In genomic region chr11:113617132-113617911, GRCm38 (mm10) we compare ENCODE assay signal across 10 mouse cellular contexts. TPM values are rescaled to one million over a fixed set of nuclear protein-coding genes. Genes with fewer than 3 reads are reported as not detected.
A peak's percentile ranks its signal among the peaks of the same experiment; 100 is the strongest.
DNase-seq lines count a peak whose midpoint lies in the region; ATAC-seq and TF ChIP-seq lines count a peak whose summit lies in the region.
"Had no signal": no experiment of that assay in that cellular context is flagged by ENCODE, and none has a peak within 500 bp of the region (broad histone marks: within the 10 kb centered on the region; RNA-seq: fewer than 3 reads in every experiment).

No protein-coding gene starts in this region.

- peak; percentile 83 for DNase-seq in forebrain, embryonic 11.5 days (ENCODE audit: low spot score)
- peak; percentile 83 for DNase-seq in ES-E14 (ENCODE audit: low read depth, low spot score)
- DNase-seq in cerebellum, adult 9-11 months, result peak; percentile 30
- peak; percentile 44 to 74 for DNase-seq in gastrocnemius, postnatal 4 days (ENCODE audit: low spot score in 2 of 2)
- DNase-seq in layer of hippocampus, postnatal 36 days, result peak; percentile 45 to 50
- DNase-seq in monocyte, adult 2 months (ENCODE audit: low read depth in 1 of 2, low spot score in 2 of 2), result peak; percentile 42 to 65

- no peak for ATAC-seq in forebrain, embryonic 11.5 days (replicated peaks; ENCODE audit: low FRiP score)
- ATAC-seq in forebrain, embryonic 16.5 days, result no peak
- ATAC-seq in stomach, embryonic 15.5 days (ENCODE audit: insufficient read depth, low FRiP score, low read depth), result peak; percentile 41; the same call in 1 of the 2 replicates
- ATAC-seq: Patski had no signal

- H3K27me3 ChIP-seq in forebrain, embryonic 11.5 days (ENCODE audit: control insufficient read depth, insufficient read depth, low read length), result peaks cover 33% of the 10 kb centered on the region
- no peaks in the 10 kb centered on the region for H3K27me3 ChIP-seq in forebrain, embryonic 16.5 days (replicated peaks; ENCODE audit: control insufficient read depth, insufficient read depth, low read length)
- peaks cover 38% of the 10 kb centered on the region for H3K27me3 ChIP-seq in stomach, embryonic 15.5 days (replicated peaks)
- H3K27me3 ChIP-seq: Patski had no signal

- H3K9me3 ChIP-seq in forebrain, embryonic 11.5 days (ENCODE audit: control insufficient read depth, low read length), result no peaks in the 10 kb centered on the region
- H3K9me3 ChIP-seq in forebrain, embryonic 16.5 days (ENCODE audit: control insufficient read depth, low read length), result no peaks in the 10 kb centered on the region
- no peaks in the 10 kb centered on the region for H3K9me3 ChIP-seq in ES-E14 (ENCODE audit: control insufficient read depth, insufficient read depth, low read depth, low read length)
- no peaks in the 10 kb centered on the region for H3K9me3 ChIP-seq in stomach, embryonic 15.5 days
- H3K9me3 ChIP-seq: limb, embryonic 15.5 days had no signal

- H3K4me3 ChIP-seq in forebrain, embryonic 11.5 days (ENCODE audit: low read depth, low read length), result no peak overlapping the region
- no peak overlapping the region for H3K4me3 ChIP-seq in forebrain, embryonic 16.5 days (replicated peaks; ENCODE audit: low read length)
- no peak overlapping the region for H3K4me3 ChIP-seq in ES-E14 (ENCODE audit: insufficient read depth in 1 of 2, low read depth in 1 of 2, low read length in 2 of 2, poor library complexity in 1 of 2, severe bottlenecking in 1 of 2)
- no peak overlapping the region for H3K4me3 ChIP-seq in stomach, embryonic 15.5 days (replicated peaks)
- H3K4me3 ChIP-seq: limb, embryonic 15.5 days had no signal

- peaks cover 24% of the 10 kb centered on the region for H3K4me1 ChIP-seq in forebrain, embryonic 11.5 days (replicated peaks; ENCODE audit: control insufficient read depth, insufficient read depth, low read length)
- peaks cover 37% of the 10 kb centered on the region for H3K4me1 ChIP-seq in forebrain, embryonic 16.5 days (replicated peaks; ENCODE audit: control insufficient read depth, insufficient read depth, low read length)
- peaks cover 0 to 18% of the 10 kb centered on the region in 2 experiments; a peak in 2 of 4 replicates for H3K4me1 ChIP-seq in ES-E14 (ENCODE audit: control insufficient read depth in 2 of 2, insufficient read depth in 2 of 2, low read length in 2 of 2, poor library complexity in 1 of 2)
- peaks cover 25% of the 10 kb centered on the region; the same call in 1 of the 2 replicates for H3K4me1 ChIP-seq in stomach, embryonic 15.5 days

- in situ Hi-C loops in ES-E14 (cut with MboI; ENCODE audit: low sequenced_read_pairs in 2 of 2, unreplicated experiment in 2 of 2), result loop anchor here in 1 of 2 experiments (10.0 kb wide), 1 partner anchor 123 kb away; no protein-coding TSS in a partner anchor

- 39% methylated on average over 14 of the region's 14 CpGs for WGBS in forebrain, embryonic 11.5 days
- 45% methylated on average over 14 of the region's 14 CpGs for WGBS in forebrain, embryonic 16.5 days
- 37% methylated on average over 14 of the region's 14 CpGs for WGBS in stomach, embryonic 15.5 days

- H3K27ac ChIP-seq in forebrain, embryonic 11.5 days (ENCODE audit: low read depth, low read length), result no peak overlapping the region
- no peak overlapping the region for H3K27ac ChIP-seq in forebrain, embryonic 16.5 days (ENCODE audit: low read length)
- H3K27ac ChIP-seq in ES-E14 (ENCODE audit: insufficient read depth, low read depth, low read length, poor library complexity, severe bottlenecking), result 0 out of 2 replicates have a peak overlapping the region, but pooled peaks have one; percentile 12
- H3K27ac ChIP-seq in stomach, embryonic 15.5 days, result no peak overlapping the region
- H3K27ac ChIP-seq: limb, embryonic 15.5 days had no signal

- no peaks in the 10 kb centered on the region for H3K36me3 ChIP-seq in forebrain, embryonic 11.5 days (ENCODE audit: control insufficient read depth, insufficient read depth, low read length)
- H3K36me3 ChIP-seq in forebrain, embryonic 16.5 days (ENCODE audit: control insufficient read depth, insufficient read depth), result no peaks in the 10 kb centered on the region
- no peaks in the 10 kb centered on the region for H3K36me3 ChIP-seq in ES-E14 (ENCODE audit: control insufficient read depth, insufficient read depth, low read length, poor library complexity, severe bottlenecking)
- no peaks in the 10 kb centered on the region for H3K36me3 ChIP-seq in stomach, embryonic 15.5 days
- H3K36me3 ChIP-seq: limb, embryonic 15.5 days had no signal

- H3K4me2 ChIP-seq in forebrain, embryonic 11.5 days (ENCODE audit: low read depth, low read length, severe bottlenecking), result no peak overlapping the region
- no peak overlapping the region for H3K4me2 ChIP-seq in forebrain, embryonic 16.5 days (ENCODE audit: low read length)
- H3K4me2 ChIP-seq in stomach, embryonic 15.5 days, result 0 out of 2 replicates have a peak overlapping the region, but pooled peaks have one; percentile 82
- H3K4me2 ChIP-seq: limb, embryonic 15.5 days had no signal

- H3K9ac ChIP-seq in forebrain, embryonic 11.5 days (ENCODE audit: low read length), result no peak overlapping the region
- H3K9ac ChIP-seq in forebrain, embryonic 16.5 days (replicated peaks; ENCODE audit: low read depth, low read length), result no peak overlapping the region
- no peak overlapping the region for H3K9ac ChIP-seq in ES-E14 (ENCODE audit: insufficient read depth, low read depth, low read length, poor library complexity, severe bottlenecking)
- no peak overlapping the region for H3K9ac ChIP-seq in stomach, embryonic 15.5 days
- H3K9ac ChIP-seq: limb, embryonic 15.5 days had no signal

TF ChIP-seq in ES-E14, 5 proteins besides CTCF, POLR2A, EP300 and RAD21:
- TF ChIP-seq HCFC1 (IDR thresholded peaks at IDR 0.05; ENCODE audit: borderline replicate concordance, insufficient read depth, low read length) (no peak), ZNF384 (IDR thresholded peaks at IDR 0.05; ENCODE audit: low read depth, low read length) (no peak), CHD2 (IDR thresholded peaks at IDR 0.05; ENCODE audit: low read depth, low read length) (no peak), MAFK (IDR thresholded peaks at IDR 0.05; ENCODE audit: insufficient read depth, low read depth, low read length) (no peak), ZC3H11A (IDR thresholded peaks at IDR 0.05; ENCODE audit: borderline replicate concordance, low read depth, low read length) (no peak)
TF ChIP-seq in ES-E14: peak in this region for 0.

RNA-seq across cellular contexts. Expression of gene Sstr2, which starts 1.8 kb away (rescaled TPM):
- polyA plus RNA-seq in forebrain, embryonic 11.5 days (2014; fragmentation: Nextera tagmentation; extraction: Ambion mirVana), result 10.5 and 10.7 TPM in 2 replicates
- 70.3 and 87.5 TPM in 2 replicates for polyA plus RNA-seq in forebrain, embryonic 16.5 days (2015; fragmentation: Nextera tagmentation; extraction: Ambion mirVana)
- 0.45 and 0.90 TPM in 2 replicates for total RNA-seq in ES-E14 (2012; rRNA removed)
- under 1 TPM in 1 of 2 experiments, not detected in 1; 0.13 TPM for total RNA-seq in gastrocnemius, postnatal 4 days (2021)
- total RNA-seq in layer of hippocampus, postnatal 36 days (2021), result 10 to 100 TPM; 22.6 to 23.8 TPM
- polyA plus RNA-seq in stomach, embryonic 15.5 days (2015; fragmentation: Nextera tagmentation; extraction: Ambion mirVana), result 1.7 and 1.9 TPM in 2 replicates

RNA-seq across cellular contexts. Expression of gene Cog1, which starts 31.6 kb away (rescaled TPM):
- 36.2 and 39.4 TPM in 2 replicates for polyA plus RNA-seq in forebrain, embryonic 11.5 days (2014; fragmentation: Nextera tagmentation; extraction: Ambion mirVana)
- 35.5 and 36.3 TPM in 2 replicates for polyA plus RNA-seq in forebrain, embryonic 16.5 days (2015; fragmentation: Nextera tagmentation; extraction: Ambion mirVana)
- total RNA-seq in ES-E14 (2012; rRNA removed), result 19.1 TPM in 2 replicates
- total RNA-seq in gastrocnemius, postnatal 4 days (2021), result 10 to 100 TPM; 23.0 to 26.6 TPM
- 10 to 100 TPM; 55.0 to 59.6 TPM for total RNA-seq in layer of hippocampus, postnatal 36 days (2021)
- polyA plus RNA-seq in stomach, embryonic 15.5 days (2015; fragmentation: Nextera tagmentation; extraction: Ambion mirVana), result 23.1 and 25.3 TPM in 2 replicates

RNA-seq across cellular contexts. Expression of gene Slc39a11, which starts 32.6 kb away (rescaled TPM):
- polyA plus RNA-seq in forebrain, embryonic 11.5 days (2014; fragmentation: Nextera tagmentation; extraction: Ambion mirVana), result 18.4 and 20.6 TPM in 2 replicates
- 41.6 and 44.4 TPM in 2 replicates for polyA plus RNA-seq in forebrain, embryonic 16.5 days (2015; fragmentation: Nextera tagmentation; extraction: Ambion mirVana)
- total RNA-seq in ES-E14 (2012; rRNA removed), result 17.0 and 18.0 TPM in 2 replicates
- 1 to 10 TPM; 8.2 to 8.9 TPM for total RNA-seq in gastrocnemius, postnatal 4 days (2021)
- total RNA-seq in layer of hippocampus, postnatal 36 days (2021), result 10 to 100 TPM; 19.8 to 20.8 TPM
- 37.1 and 46.6 TPM in 2 replicates for polyA plus RNA-seq in stomach, embryonic 15.5 days (2015; fragmentation: Nextera tagmentation; extraction: Ambion mirVana)

Comparison
In these comparisons a context has a peak if more than half of its experiments do, and no peak if none do; other contexts are left out.
1. DNase-seq: peak in every context shown above with its lines; median percentile 83 in forebrain, embryonic 11.5 days; 83 in ES-E14; 59 in gastrocnemius, postnatal 4 days; 54 in monocyte, adult 2 months; 48 in layer of hippocampus, postnatal 36 days; 30 in cerebellum, adult 9-11 months.
2. RNA of gene Sstr2, which starts 1.8 kb away (total RNA-seq): 22.6 to 23.8 TPM in layer of hippocampus, postnatal 36 days; 0.45 to 0.90 TPM in ES-E14 and 0.13 TPM in gastrocnemius, postnatal 4 days; every median in the first group is over 10 times any median in the second.